In the genomic region with DNA sequence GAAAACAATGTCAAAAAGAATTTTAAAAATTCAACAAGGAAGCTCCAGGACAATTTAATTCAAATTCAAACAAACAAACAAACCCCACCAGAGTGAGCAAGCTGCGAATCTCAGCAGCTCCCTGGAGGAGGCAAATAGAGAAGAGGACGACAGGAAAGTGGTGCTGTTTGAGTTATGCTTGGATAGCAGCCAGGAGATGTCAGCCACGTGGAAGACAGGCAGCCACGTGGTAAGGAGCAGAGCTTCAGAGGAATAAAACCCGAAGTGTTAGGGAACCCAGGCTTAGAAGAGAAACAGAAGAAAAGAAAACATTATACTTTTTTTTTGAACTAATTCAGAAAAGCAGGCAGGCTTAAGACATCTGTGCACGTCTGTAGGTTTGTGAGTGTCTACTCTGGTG, we compare ENCODE assay signal across 14 mouse cellular contexts.
DNase-seq lines count a peak whose midpoint lies in the region; ATAC-seq and TF ChIP-seq lines count a peak whose summit lies in the region.
"Had no signal": no experiment of that assay in that cellular context is flagged by ENCODE, and none has a peak within 500 bp of the region (broad histone marks: within the 10 kb centered on the region; RNA-seq: fewer than 3 reads in every experiment).

No protein-coding gene starts in this region.

- WGBS in hindbrain, embryonic 14.5 days = 19% methylated on average over 6 of the region's 6 CpGs
- 24% methylated on average over 6 of the region's 6 CpGs for WGBS in hindbrain, embryonic 13.5 days
- 18% methylated on average over 6 of the region's 6 CpGs for WGBS in midbrain, postnatal 0 days
- WGBS in midbrain, embryonic 16.5 days = 22% methylated on average over 6 of the region's 6 CpGs
- WGBS in forebrain, postnatal 0 days = 15% methylated on average over 6 of the region's 6 CpGs

- no peak for TF ChIP-seq CTCF in midbrain, postnatal 0 days (IDR thresholded peaks at IDR 0.05)
- no peak for TF ChIP-seq CTCF in forebrain, postnatal 0 days (IDR thresholded peaks at IDR 0.05; ENCODE audit: low read depth)

- H3K4me1 ChIP-seq in hindbrain, embryonic 14.5 days (replicated peaks; ENCODE audit: control insufficient read depth, insufficient read depth, low read length) = peaks cover 18% of the 10 kb centered on the region; the same call in 1 of the 2 replicates
- peaks cover 33% of the 10 kb centered on the region for H3K4me1 ChIP-seq in hindbrain, embryonic 13.5 days (replicated peaks)
- H3K4me1 ChIP-seq in midbrain, postnatal 0 days (ENCODE audit: insufficient read depth, low read length) = peaks cover 4% of the 10 kb centered on the region; the same call in 1 of the 2 replicates
- peaks cover 13% of the 10 kb centered on the region for H3K4me1 ChIP-seq in midbrain, embryonic 16.5 days (ENCODE audit: control insufficient read depth, insufficient read depth, low read length)
- H3K4me1 ChIP-seq in forebrain, postnatal 0 days (ENCODE audit: insufficient read depth) = 0 out of 2 replicates have a peak, but pooled peaks cover 4% of the 10 kb centered on the region

- H3K4me3 ChIP-seq in hindbrain, embryonic 14.5 days (replicated peaks; ENCODE audit: low read length) = no peak overlapping the region
- H3K4me3 ChIP-seq in hindbrain, embryonic 13.5 days = no peak overlapping the region
- no peak overlapping the region for H3K4me3 ChIP-seq in midbrain, postnatal 0 days (ENCODE audit: low read depth, low read length)
- H3K4me3 ChIP-seq in midbrain, embryonic 16.5 days (ENCODE audit: low read depth, low read length) = no peak overlapping the region
- H3K4me3 ChIP-seq in forebrain, postnatal 0 days (ENCODE audit: low read depth, low read length) = no peak overlapping the region
- H3K4me3 ChIP-seq: embryonic facial prominence, embryonic 12.5 days; lung, embryonic 15.5 days had no signal

- ATAC-seq in hindbrain, embryonic 14.5 days (ENCODE audit: low FRiP score) = no peak
- no peak for ATAC-seq in hindbrain, embryonic 13.5 days (ENCODE audit: low FRiP score)
- no peak for ATAC-seq in midbrain, postnatal 0 days (ENCODE audit: low FRiP score)
- no peak for ATAC-seq in midbrain, embryonic 16.5 days
- no peak; the same call in 1 of the 2 replicates for ATAC-seq in forebrain, postnatal 0 days

- no peaks in the 10 kb centered on the region for H3K9me3 ChIP-seq in hindbrain, embryonic 14.5 days (ENCODE audit: control insufficient read depth, low read length)
- H3K9me3 ChIP-seq in hindbrain, embryonic 13.5 days = no peaks in the 10 kb centered on the region
- no peaks in the 10 kb centered on the region for H3K9me3 ChIP-seq in midbrain, postnatal 0 days (ENCODE audit: low read length)
- H3K9me3 ChIP-seq in midbrain, embryonic 16.5 days (replicated peaks; ENCODE audit: control insufficient read depth, low read length, poor library complexity, severe bottlenecking) = no peaks in the 10 kb centered on the region
- no peaks in the 10 kb centered on the region for H3K9me3 ChIP-seq in forebrain, postnatal 0 days (ENCODE audit: low read length)
- H3K9me3 ChIP-seq: embryonic facial prominence, embryonic 12.5 days; lung, embryonic 15.5 days had no signal

- peaks cover 5% of the 10 kb centered on the region; the same call in 1 of the 2 replicates for H3K27me3 ChIP-seq in hindbrain, embryonic 14.5 days (ENCODE audit: control insufficient read depth, insufficient read depth, low read length)
- H3K27me3 ChIP-seq in hindbrain, embryonic 13.5 days = peaks cover 24% of the 10 kb centered on the region
- H3K27me3 ChIP-seq in midbrain, postnatal 0 days (ENCODE audit: insufficient read depth, low read length) = no peaks in the 10 kb centered on the region
- no peaks in the 10 kb centered on the region for H3K27me3 ChIP-seq in midbrain, embryonic 16.5 days (ENCODE audit: control insufficient read depth, insufficient read depth, low read depth, low read length)
- H3K27me3 ChIP-seq in forebrain, postnatal 0 days (ENCODE audit: insufficient read depth, low read length) = no peaks in the 10 kb centered on the region
- H3K27me3 ChIP-seq: embryonic facial prominence, embryonic 12.5 days; lung, embryonic 15.5 days had no signal

- H3K36me3 ChIP-seq in hindbrain, embryonic 14.5 days (replicated peaks; ENCODE audit: control insufficient read depth, insufficient read depth) = no peaks in the 10 kb centered on the region
- no peaks in the 10 kb centered on the region for H3K36me3 ChIP-seq in hindbrain, embryonic 13.5 days
- no peaks in the 10 kb centered on the region for H3K36me3 ChIP-seq in midbrain, postnatal 0 days (ENCODE audit: insufficient read depth, low read length)
- no peaks in the 10 kb centered on the region for H3K36me3 ChIP-seq in midbrain, embryonic 16.5 days (ENCODE audit: control insufficient read depth, insufficient read depth, low read length)
- H3K36me3 ChIP-seq in forebrain, postnatal 0 days (ENCODE audit: insufficient read depth) = no peaks in the 10 kb centered on the region
- H3K36me3 ChIP-seq: embryonic facial prominence, embryonic 12.5 days; lung, embryonic 15.5 days had no signal

- H3K27ac ChIP-seq in hindbrain, embryonic 14.5 days = no peak overlapping the region
- H3K27ac ChIP-seq in hindbrain, embryonic 13.5 days = no peak overlapping the region
- no peak overlapping the region for H3K27ac ChIP-seq in midbrain, postnatal 0 days (ENCODE audit: low read depth, low read length)
- no peak overlapping the region for H3K27ac ChIP-seq in midbrain, embryonic 16.5 days (ENCODE audit: low read length)
- no peak overlapping the region for H3K27ac ChIP-seq in forebrain, postnatal 0 days (ENCODE audit: low read depth, low read length)
- H3K27ac ChIP-seq: stomach, postnatal 0 days had no signal

- no peak overlapping the region for H3K4me2 ChIP-seq in hindbrain, embryonic 14.5 days (replicated peaks)
- H3K4me2 ChIP-seq in hindbrain, embryonic 13.5 days = no peak overlapping the region
- no peak overlapping the region for H3K4me2 ChIP-seq in midbrain, postnatal 0 days (ENCODE audit: low read depth, low read length, poor library complexity, severe bottlenecking)
- no peak overlapping the region for H3K4me2 ChIP-seq in midbrain, embryonic 16.5 days (ENCODE audit: low read length)
- no peak overlapping the region for H3K4me2 ChIP-seq in forebrain, postnatal 0 days (ENCODE audit: low read depth)
- H3K4me2 ChIP-seq: embryonic facial prominence, embryonic 12.5 days; lung, embryonic 15.5 days had no signal

- H3K9ac ChIP-seq in hindbrain, embryonic 14.5 days = no peak overlapping the region
- no peak overlapping the region for H3K9ac ChIP-seq in hindbrain, embryonic 13.5 days
- H3K9ac ChIP-seq in midbrain, postnatal 0 days (replicated peaks; ENCODE audit: low read length, poor library complexity, severe bottlenecking) = no peak overlapping the region
- no peak overlapping the region for H3K9ac ChIP-seq in midbrain, embryonic 16.5 days (ENCODE audit: low read depth, low read length)
- no peak overlapping the region for H3K9ac ChIP-seq in forebrain, postnatal 0 days
- H3K9ac ChIP-seq: embryonic facial prominence, embryonic 12.5 days; lung, embryonic 15.5 days had no signal

- peak; percentile 34 for DNase-seq in embryo, embryonic 11 days
- no peak for DNase-seq in embryo, embryonic 10.5 days (ENCODE audit: low spot score)
- peak; percentile 55 for DNase-seq in hindbrain, embryonic 14.5 days (ENCODE audit: low spot score)
- DNase-seq in midbrain, postnatal 0 days (ENCODE audit: low spot score) = peak; percentile 32
- peak; percentile 39 for DNase-seq in forebrain, postnatal 0 days
- no peak for DNase-seq in neural tube, embryonic 10.5 days (ENCODE audit: extremely low spot score, low spot score)
- DNase-seq: adrenal gland, postnatal 10 days; cerebellum, adult 18-20 months; kidney, adult 9 months had no signal

Comparison
In these comparisons a context has a peak if more than half of its experiments do, and no peak if none do; other contexts are left out.
1. DNase-seq: peak in embryo, embryonic 11 days (single experiment), hindbrain, embryonic 14.5 days (single experiment), midbrain, postnatal 0 days (single experiment) and forebrain, postnatal 0 days (single experiment); none in embryo, embryonic 10.5 days (single experiment) and neural tube, embryonic 10.5 days (single experiment).